Mouse (Mus musculus) myocyte (in vitro differentiated cells): ENCODE data around the gene Zfp512b. TPM values are rescaled to one million over a fixed set of nuclear protein-coding genes. Genes with fewer than 3 reads are reported as not detected.

Experiments used
- H3K27me3 ChIP-seq: one replicate; pipeline ENCODE4 v1.6.1; 2011; ENCODE audit not compliant: control insufficient read depth, insufficient read depth, insufficient read length
- H3K36me3 ChIP-seq: one replicate; pipeline ENCODE4 v1.6.1; 2011; ENCODE audit not compliant: control insufficient read depth, insufficient read depth
- H3K4me2 ChIP-seq: one replicate; pipeline ENCODE4 v1.6.1; 2011; ENCODE audit warnings: low read depth, control low read depth
- H3K4me3 ChIP-seq: one replicate; pipeline ENCODE4 v1.5.1; 2011; ENCODE audit warnings: mild to moderate bottlenecking, control low read depth, moderate library complexity
- H3K79me2 ChIP-seq: one replicate; pipeline ENCODE4 v1.6.1; 2011; ENCODE audit not compliant: control insufficient read depth, insufficient read depth
- H3ac ChIP-seq: one replicate; pipeline ENCODE4 v1.6.1; 2011; ENCODE audit not compliant: control insufficient read depth, insufficient read length
- CEBPB ChIP-seq: IDR thresholded peaks from 2 replicates; pipeline ENCODE4 v1.6.1; 2011; ENCODE audit warnings: mild to moderate bottlenecking, moderate library complexity; ENCODE audit not compliant: poor library complexity, insufficient read depth, severe bottlenecking
- E2F4 ChIP-seq: IDR thresholded peaks from one replicate; pipeline ENCODE4 v1.6.1; 2011; ENCODE audit warnings: mild to moderate bottlenecking, control low read depth, moderate library complexity; ENCODE audit not compliant: insufficient read depth
- MAX ChIP-seq: IDR thresholded peaks from one replicate; pipeline ENCODE4 v1.6.1; 2011; ENCODE audit warnings: low read depth, mild to moderate bottlenecking, control low read depth
- MYOD1 ChIP-seq, 3 experiments: IDR thresholded peaks; one replicate each; pipeline ENCODE4 v1.6.1; 2011; ENCODE audit warnings: control low read depth in 2 of 3, low read depth in 2 of 3, mild to moderate bottlenecking in 2 of 3, moderate library complexity in 1 of 3; ENCODE audit not compliant: insufficient read length in 2 of 3, control insufficient read depth in 1 of 3
- MYOG ChIP-seq, 3 experiments: IDR thresholded peaks; one replicate each; pipeline ENCODE4 v1.6.1; 2011; ENCODE audit warnings: control low read depth in 2 of 3, low read depth in 2 of 3, mild to moderate bottlenecking in 2 of 3; ENCODE audit not compliant: insufficient read length in 2 of 3, control insufficient read depth in 1 of 3, insufficient read depth in 1 of 3
- POLR2A ChIP-seq: IDR thresholded peaks from one replicate; pipeline ENCODE4 v1.6.1; 2011; ENCODE audit warnings: low read depth, mild to moderate bottlenecking, control low read depth, moderate library complexity; ENCODE audit not compliant: insufficient read length
- POLR2AphosphoS2 ChIP-seq: IDR thresholded peaks from one replicate; pipeline ENCODE4 v1.6.1; 2011; ENCODE audit warnings: low read depth, control low read depth; ENCODE audit not compliant: insufficient read length
- REST ChIP-seq: IDR thresholded peaks from one replicate; pipeline ENCODE4 v1.6.1; 2011; ENCODE audit warnings: mild to moderate bottlenecking, control low read depth, moderate library complexity; ENCODE audit not compliant: insufficient read depth, insufficient read length
- SRF ChIP-seq: IDR thresholded peaks from one replicate; pipeline ENCODE4 v1.6.1; 2011; ENCODE audit warnings: low read depth; ENCODE audit not compliant: control insufficient read depth, insufficient read length
- TCF12 ChIP-seq: IDR thresholded peaks from one replicate; pipeline ENCODE4 v1.6.1; 2011; ENCODE audit warnings: mild to moderate bottlenecking, control low read depth; ENCODE audit not compliant: poor library complexity, insufficient read depth, severe bottlenecking
- TCF3 ChIP-seq: IDR thresholded peaks from one replicate; pipeline ENCODE4 v1.6.1; 2011; ENCODE audit warnings: low read depth, control low read depth; ENCODE audit not compliant: insufficient read length
- USF1 ChIP-seq: IDR thresholded peaks from one replicate; pipeline ENCODE4 v1.6.1; 2011; ENCODE audit warnings: low read depth, mild to moderate bottlenecking, control low read depth, moderate library complexity
- polyA plus RNA-seq: library from polyadenylated mRNA; unstranded; fragments of >200 nt; fragmentation: generic; extraction: Trizol; gene quantifications from one replicate; pipeline ENCODE4 v1.2.1, GENCODE M21; 2012; ENCODE audit warnings: missing spikeins

The Zfp512b gene
- polyA plus RNA-seq, 1 experiment = 7.0 TPM

- Histone ChIP-seq H3K27me3 (no peaks in the 10 kb centered on the region), H3K4me3 (no peak overlapping the region), H3K4me2 (no peak overlapping the region), H3K36me3 (peaks cover 12% of the 10 kb centered on the region), H3ac (no peak overlapping the region), H3K79me2 (no peaks in the 10 kb centered on the region)
- TF ChIP-seq TCF3 (no peak), TCF12 (no peak)
These were observed 4.3 kb downstream of the Zfp512b start for GRCm38 (mm10) chr2:181588229-181588780.

- Histone ChIP-seq H3K36me3 (peaks cover 12% of the 10 kb centered on the region), H3K27me3 (no peaks in the 10 kb centered on the region), H3K4me2 (no peak overlapping the region), H3K79me2 (no peaks in the 10 kb centered on the region), H3K4me3 (no peak overlapping the region), H3ac (no peak overlapping the region)
- TF ChIP-seq REST (no peak), TCF3 (no peak), USF1 (no peak), TCF12 (no peak)
These were observed 4.8 kb downstream of the Zfp512b start for GRCm38 (mm10) chr2:181587796-181588195.

- Histone ChIP-seq H3K4me2 (no peak overlapping the region), H3K79me2 (no peaks in the 10 kb centered on the region), H3K27me3 (no peaks in the 10 kb centered on the region), H3K36me3 (peaks cover 12% of the 10 kb centered on the region), H3ac (no peak overlapping the region), H3K4me3 (no peak overlapping the region)
- TF ChIP-seq USF1 = no peak
- no peak for TF ChIP-seq POLR2A
- no peak for TF ChIP-seq REST
- TF ChIP-seq TCF12 = no peak
- TF ChIP-seq MYOD1 (IDR thresholded peaks at IDR 0.05; ENCODE audit: control insufficient read depth in 1 of 3, insufficient read length in 2 of 3, low read depth in 2 of 3) = no peak
These were observed 6.5 kb downstream of the Zfp512b start for GRCm38 (mm10) chr2:181586124-181586523.

- H3K79me2 ChIP-seq = peaks cover 3% of the 10 kb centered on the region
- H3K27me3 ChIP-seq = no peaks in the 10 kb centered on the region
- no peak overlapping the region for H3ac ChIP-seq
- H3K36me3 ChIP-seq = peaks cover 12% of the 10 kb centered on the region
- no peak overlapping the region for H3K4me2 ChIP-seq
- no peak overlapping the region for H3K4me3 ChIP-seq
- TF ChIP-seq POLR2AphosphoS2 (no peak), MYOD1 (IDR thresholded peaks at IDR 0.05; ENCODE audit: control insufficient read depth in 1 of 3, insufficient read length in 2 of 3, low read depth in 2 of 3) (no peak), E2F4 (no peak), MAX (no peak), CEBPB (no peak), USF1 (no peak), SRF (no peak), TCF12 (no peak), POLR2A (no peak)
These were observed 7.1 kb downstream of the Zfp512b start for GRCm38 (mm10) chr2:181585506-181585905.

- Histone ChIP-seq H3K79me2 (peaks cover 11% of the 10 kb centered on the region), H3K36me3 (peaks cover 12% of the 10 kb centered on the region), H3ac (no peak within 1 kb of the TSS), H3K4me2 (no peak within 1 kb of the TSS), H3K4me3 (no peak within 1 kb of the TSS), H3K27me3 (no peaks in the 10 kb centered on the region)
- no peak for TF ChIP-seq POLR2AphosphoS2
- no peak for TF ChIP-seq TCF3
- TF ChIP-seq TCF12 = no peak
- TF ChIP-seq MYOD1 (IDR thresholded peaks at IDR 0.05; ENCODE audit: control insufficient read depth in 1 of 3, insufficient read length in 2 of 3, low read depth in 2 of 3) = no peak
- TF ChIP-seq MAX = no peak
These were observed 8.1 kb downstream of the Zfp512b start, which contains the start of gene Uckl1 for GRCm38 (mm10) chr2:181584411-181584942. Gene Uckl1, minus strand, starts transcription at chr2:181584892.

GRCm38 (mm10) chr2:181583460-181584257, 8.9 kb downstream of the Zfp512b start:
- H3ac ChIP-seq = no peak overlapping the region
- peaks cover 12% of the 10 kb centered on the region for H3K36me3 ChIP-seq
- peaks cover 11% of the 10 kb centered on the region for H3K79me2 ChIP-seq
- H3K4me3 ChIP-seq = no peak overlapping the region
- no peaks in the 10 kb centered on the region for H3K27me3 ChIP-seq
- TF ChIP-seq MYOD1 (IDR thresholded peaks at IDR 0.05; ENCODE audit: control insufficient read depth in 1 of 3, insufficient read length in 2 of 3, low read depth in 2 of 3) = no peak
- no peak for TF ChIP-seq USF1
- TF ChIP-seq CEBPB = no peak
- TF ChIP-seq POLR2A = no peak
- no peak for TF ChIP-seq TCF3
- TF ChIP-seq MAX = no peak
- no peak for TF ChIP-seq REST
- no peak for TF ChIP-seq SRF
- no peak for TF ChIP-seq MYOG (IDR thresholded peaks at IDR 0.05; ENCODE audit: control insufficient read depth in 1 of 3, insufficient read depth in 1 of 3, insufficient read length in 2 of 3, low read depth in 2 of 3)
- no peak for TF ChIP-seq E2F4
- TF ChIP-seq POLR2AphosphoS2 = no peak
- no peak for TF ChIP-seq TCF12
- H3K4me2 ChIP-seq = no peak overlapping the region
